Mouse (Mus musculus) adrenal gland, postnatal 14 days (tissue): Measurements from ENCODE around the gene Gpatch8. TPM values are rescaled to one million over a fixed set of nuclear protein-coding genes. Genes with fewer than 3 reads are reported as not detected.

Experiments used
- DNase-seq: peaks from one replicate; pipeline ENCODE4 v3.0.0; 2021; ENCODE audit warnings: mixed read lengths
- total RNA-seq: library from RNA; stranded (reverse); gene quantifications from 2 replicates; pipeline ENCODE4 v1.2.3, GENCODE M21; 2021

Gene Gpatch8
- total RNA-seq, 1 experiment from 2014 or later = 29.7 TPM

- DNase-seq = peak; percentile 9
Observed at GRCm38 (mm10) chr11:102434816-102435705, 121.1 kb downstream of the Gpatch8 start.

- peak; percentile 94 for DNase-seq
Observed at GRCm38 (mm10) chr11:102434406-102434805, 121.8 kb downstream of the Gpatch8 start.

DNA sequence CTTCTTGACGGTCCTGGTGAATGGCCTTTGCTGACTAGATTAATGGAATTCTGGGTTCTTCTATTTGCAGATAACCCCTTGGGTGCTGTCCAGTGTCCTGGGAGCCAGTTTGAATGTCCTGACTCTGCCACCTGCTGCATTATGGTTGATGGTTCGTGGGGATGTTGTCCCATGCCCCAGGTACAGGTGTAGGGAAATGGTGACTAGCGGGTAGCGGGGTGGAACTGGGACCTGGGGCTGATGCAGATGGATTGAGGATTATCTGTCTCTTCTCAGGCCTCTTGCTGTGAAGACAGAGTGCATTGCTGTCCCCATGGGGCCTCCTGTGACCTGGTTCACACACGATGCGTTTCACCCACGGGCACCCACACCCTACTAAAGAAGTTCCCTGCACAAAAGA is 122.3 kb downstream of the Gpatch8 start:
- DNase-seq = peak; percentile 20

- peak; percentile 91 for DNase-seq
Observed at GRCm38 (mm10) chr11:102432896-102433295, 123.3 kb downstream of the Gpatch8 start.

- DNase-seq = peak; percentile 32
Observed at GRCm38 (mm10) chr11:102432115-102432843, 123.9 kb downstream of the Gpatch8 start.

GRCm38 (mm10) chr11:102431728-102432114 is 124.5 kb downstream of the Gpatch8 start:
- no peak for DNase-seq

DNA sequence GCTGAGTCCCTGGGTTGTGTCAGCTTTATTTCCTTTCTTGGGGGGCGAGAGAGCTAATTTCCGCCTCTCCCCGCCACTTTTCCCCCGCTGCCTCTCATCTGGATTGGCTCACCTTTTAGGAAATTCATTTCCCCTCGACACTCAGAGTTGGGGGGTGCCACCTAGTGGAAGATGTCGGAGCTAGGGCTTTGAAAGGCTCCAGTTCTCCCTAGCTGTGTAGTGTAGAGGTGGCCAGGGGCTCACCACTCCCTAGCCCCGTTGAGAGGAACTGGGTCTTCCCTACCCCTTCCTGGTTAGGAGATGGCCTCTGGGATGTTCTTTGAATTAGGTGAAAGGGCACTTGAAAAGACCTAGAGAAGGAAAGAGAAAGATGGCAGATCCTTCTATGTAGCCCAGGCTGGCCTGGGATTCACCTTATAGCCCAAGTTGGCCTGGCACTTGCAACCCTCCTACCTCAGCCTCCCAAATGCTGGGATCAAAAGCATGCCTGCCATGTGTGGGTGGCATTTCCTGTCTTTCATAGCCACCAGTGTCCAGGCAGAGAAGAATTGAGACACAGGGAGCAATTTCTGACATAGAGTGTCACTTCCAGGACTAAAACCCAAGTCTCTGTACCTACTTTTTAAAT is 125.1 kb downstream of the Gpatch8 start:
- DNase-seq = peak; percentile 88

GRCm38 (mm10) chr11:102430121-102431017 is 125.8 kb downstream of the Gpatch8 start, which contains the start of gene Grn:
Gene Grn, plus strand, starts transcription at chr11:102430315.
- peak; percentile 93 for DNase-seq

DNA sequence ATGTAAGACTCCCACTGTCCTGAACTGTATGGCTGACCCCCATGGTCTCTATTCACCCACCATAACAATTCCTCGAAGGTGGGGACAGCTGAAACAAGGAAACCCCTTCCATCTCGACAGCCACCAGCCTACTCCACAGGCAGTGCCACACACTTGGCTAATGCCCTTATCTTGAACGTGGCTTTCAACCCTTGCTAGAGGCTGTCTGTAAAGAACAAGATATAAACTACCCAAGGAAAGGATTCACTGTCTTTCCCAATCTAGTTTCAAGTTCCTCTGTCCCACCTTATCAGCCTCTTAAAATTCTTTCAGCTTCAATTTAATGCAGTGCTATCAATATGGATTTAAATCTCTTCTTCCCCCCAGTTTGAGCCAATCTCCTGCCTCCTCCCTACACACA is 126.6 kb downstream of the Gpatch8 start:
- DNase-seq = no peak

DNA sequence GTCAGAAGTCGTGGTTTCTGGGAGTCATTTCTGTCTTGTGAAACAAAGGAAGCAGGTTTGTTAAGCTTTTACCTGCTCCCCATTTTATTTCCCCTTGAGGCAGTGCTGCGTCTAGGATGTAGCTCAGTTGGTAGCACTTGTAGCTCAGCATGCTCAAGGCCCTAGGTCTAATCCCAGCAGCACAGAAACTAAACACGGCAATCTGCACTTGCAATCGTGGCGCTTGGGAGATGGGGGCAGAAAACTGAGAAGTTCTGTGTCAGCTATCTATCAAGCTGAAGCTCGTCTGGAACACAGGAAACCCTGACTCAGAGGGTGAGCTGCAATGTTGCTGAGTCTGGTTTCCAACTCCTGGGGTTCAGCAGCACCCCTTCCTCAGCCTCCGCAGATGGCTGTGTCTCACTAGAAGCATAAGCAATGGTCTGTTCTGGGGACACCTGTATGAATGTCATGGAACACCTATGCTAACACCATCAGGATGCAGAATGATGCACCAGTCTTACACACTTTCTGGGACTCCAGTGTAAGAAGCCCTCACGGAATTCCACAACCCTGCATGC is 127.1 kb downstream of the Gpatch8 start:
- no peak for DNase-seq

Other genes starting within 250 kb of the Gpatch8 start
- gene Ubtf, start 236.7 kb downstream of the Gpatch8 start, total RNA-seq = 102 and 106 TPM in 2 replicates
- gene Slc4a1, start 190.2 kb downstream of the Gpatch8 start, total RNA-seq = 17.5 and 72.4 TPM in 2 replicates
- gene Rundc3a, start 163.0 kb downstream of the Gpatch8 start, total RNA-seq = 31.3 and 31.6 TPM in 2 replicates
- 373 and 415 TPM in 2 replicates for gene Slc25a39, start 148.4 kb downstream of the Gpatch8 start, total RNA-seq
- 180 and 194 TPM in 2 replicates for gene Grn, start 126.1 kb downstream of the Gpatch8 start, total RNA-seq
- 8.2 and 9.6 TPM in 2 replicates for gene Fam171a2, start 108.7 kb downstream of the Gpatch8 start, total RNA-seq
- 4.6 and 7.4 TPM in 2 replicates for gene Itga2b, start 86.3 kb downstream of the Gpatch8 start, total RNA-seq
- 0.44 and 0.60 TPM in 2 replicates for gene Gm11627, start 23.1 kb upstream of the Gpatch8 start, total RNA-seq
- 4.0 and 4.4 TPM in 2 replicates for gene Fzd2, start 48.0 kb upstream of the Gpatch8 start, total RNA-seq
- gene Meioc, start 107.3 kb upstream of the Gpatch8 start, total RNA-seq = not detected in 2 replicates
- gene Ccdc43, start 141.4 kb upstream of the Gpatch8 start, total RNA-seq = 23.2 and 23.6 TPM in 2 replicates
- 10.3 and 17.2 TPM in 2 replicates for gene Adam11, start 205.0 kb upstream of the Gpatch8 start, total RNA-seq